Mouse (Mus musculus) E14TG2a.4 (cell line): ENCODE measurements around the gene Dolpp1.

Experiments used
- CTCF ChIP-seq: conservative IDR thresholded peaks from 2 replicates; pipeline ENCODE4 v1.5.1; 2014; ENCODE audit warnings: low read length
- NANOG ChIP-seq: IDR thresholded peaks from 2 replicates; pipeline ENCODE4 v1.6.1; 2014; ENCODE audit warnings: borderline replicate concordance, low read length, mixed read lengths
- POU5F1 ChIP-seq: IDR thresholded peaks from 2 replicates; pipeline ENCODE4 v1.6.1; 2014; ENCODE audit warnings: low read length, borderline replicate concordance

- TF ChIP-seq CTCF (no peak), POU5F1 (no peak), NANOG (no peak)
These were observed 47.6 kb downstream of the Dolpp1 start for GRCm38 (mm10) chr2:30439631-30440030.
